Mouse (Mus musculus): ENCODE measurements at regions not wholly inside any gene's neighbourhood (a gene's known extent, or its start where the extent isn't known, plus 50 kb on each side); places are given as distances from the start of the nearest gene placed in this dataset.

- 75% methylated on average over 6 of the region's 6 CpGs for WGBS
- TF ChIP-seq POLR2A (IDR thresholded peaks at IDR 0.05; ENCODE audit: borderline replicate concordance, control insufficient read depth, low read depth, low read length) (no peak), CTCF (IDR thresholded peaks at IDR 0.05; ENCODE audit: control insufficient read depth, insufficient read depth, low read length) (no peak)
- Histone ChIP-seq H3K4me1 (ENCODE audit: control insufficient read depth, insufficient read depth, low read length) (no peaks in the 10 kb centered on the region), H3K27ac (ENCODE audit: control insufficient read depth, insufficient read depth, low read depth, low read length, poor library complexity) (no peak overlapping the region), H3K4me3 (replicated peaks; ENCODE audit: control insufficient read depth, low read depth, low read length) (no peak overlapping the region)
Measured at GRCm38 (mm10) chr4:106017065-106017646, 227.5 kb downstream of the Gm12728 start.

GRCm38 (mm10) chr4:106018936-106019335, 229.3 kb downstream of the Gm12728 start:
- H3K27ac ChIP-seq (ENCODE audit: control insufficient read depth, insufficient read depth, low read depth, low read length, poor library complexity) = no peak overlapping the region
- H3K4me1 ChIP-seq (ENCODE audit: control insufficient read depth, insufficient read depth, low read length) = no peaks in the 10 kb centered on the region
- 74% methylated on average over 4 of the region's 4 CpGs for WGBS
- TF ChIP-seq CTCF (IDR thresholded peaks at IDR 0.05; ENCODE audit: control insufficient read depth, insufficient read depth, low read length) (no peak), POLR2A (IDR thresholded peaks at IDR 0.05; ENCODE audit: borderline replicate concordance, control insufficient read depth, low read depth, low read length) (no peak)
- no peak overlapping the region for H3K4me3 ChIP-seq (replicated peaks; ENCODE audit: control insufficient read depth, low read depth, low read length)

- Histone ChIP-seq H3K27ac (ENCODE audit: control insufficient read depth, insufficient read depth, low read depth, low read length, poor library complexity) (no peak overlapping the region), H3K4me1 (ENCODE audit: control insufficient read depth, insufficient read depth, low read length) (no peaks in the 10 kb centered on the region), H3K4me3 (replicated peaks; ENCODE audit: control insufficient read depth, low read depth, low read length) (no peak overlapping the region)
- no peak for TF ChIP-seq CTCF (IDR thresholded peaks at IDR 0.05; ENCODE audit: control insufficient read depth, insufficient read depth, low read length)
- TF ChIP-seq POLR2A (IDR thresholded peaks at IDR 0.05; ENCODE audit: borderline replicate concordance, control insufficient read depth, low read depth, low read length) = no peak
- WGBS = 88% methylated on average over 4 of the region's 4 CpGs
Measured at GRCm38 (mm10) chr4:106020338-106020737, 230.7 kb downstream of the Gm12728 start.

- Histone ChIP-seq H3K27ac (ENCODE audit: control insufficient read depth, insufficient read depth, low read depth, low read length, poor library complexity) (no peak overlapping the region), H3K4me1 (ENCODE audit: control insufficient read depth, insufficient read depth, low read length) (no peaks in the 10 kb centered on the region), H3K4me3 (replicated peaks; ENCODE audit: control insufficient read depth, low read depth, low read length) (no peak overlapping the region)
- 74% methylated on average over 1 of the region's 1 CpGs for WGBS
- TF ChIP-seq POLR2A (IDR thresholded peaks at IDR 0.05; ENCODE audit: borderline replicate concordance, control insufficient read depth, low read depth, low read length) (no peak), CTCF (IDR thresholded peaks at IDR 0.05; ENCODE audit: control insufficient read depth, insufficient read depth, low read length) (no peak)
Measured at GRCm38 (mm10) chr4:106024591-106024990, 234.9 kb downstream of the Gm12728 start.

- Histone ChIP-seq H3K4me3 (replicated peaks; ENCODE audit: control insufficient read depth, low read depth, low read length) (no peak overlapping the region), H3K4me1 (ENCODE audit: control insufficient read depth, insufficient read depth, low read length) (no peaks in the 10 kb centered on the region), H3K27ac (ENCODE audit: control insufficient read depth, insufficient read depth, low read depth, low read length, poor library complexity) (no peak overlapping the region)
- TF ChIP-seq POLR2A (IDR thresholded peaks at IDR 0.05; ENCODE audit: borderline replicate concordance, control insufficient read depth, low read depth, low read length) (no peak), CTCF (IDR thresholded peaks at IDR 0.05; ENCODE audit: control insufficient read depth, insufficient read depth, low read length) (no peak)
- 78% methylated on average over 15 of the region's 15 CpGs for WGBS
Measured at GRCm38 (mm10) chr4:106025966-106026637, 236.4 kb downstream of the Gm12728 start.

- Histone ChIP-seq H3K4me1 (ENCODE audit: control insufficient read depth, insufficient read depth, low read length) (no peaks in the 10 kb centered on the region), H3K27ac (ENCODE audit: control insufficient read depth, insufficient read depth, low read depth, low read length, poor library complexity) (no peak overlapping the region), H3K4me3 (replicated peaks; ENCODE audit: control insufficient read depth, low read depth, low read length) (no peak overlapping the region)
- TF ChIP-seq CTCF (IDR thresholded peaks at IDR 0.05; ENCODE audit: control insufficient read depth, insufficient read depth, low read length) (no peak), POLR2A (IDR thresholded peaks at IDR 0.05; ENCODE audit: borderline replicate concordance, control insufficient read depth, low read depth, low read length) (no peak)
- WGBS = 77% methylated on average over 7 of the region's 7 CpGs
Measured at GRCm38 (mm10) chr4:106040376-106040775, 250.7 kb downstream of the Gm12728 start.

GRCm38 (mm10) chr4:106042456-106042855, 252.8 kb downstream of the Gm12728 start:
- no peaks in the 10 kb centered on the region for H3K4me1 ChIP-seq (ENCODE audit: control insufficient read depth, insufficient read depth, low read length)
- H3K4me3 ChIP-seq (replicated peaks; ENCODE audit: control insufficient read depth, low read depth, low read length) = no peak overlapping the region
- TF ChIP-seq POLR2A (IDR thresholded peaks at IDR 0.05; ENCODE audit: borderline replicate concordance, control insufficient read depth, low read depth, low read length) (no peak), CTCF (IDR thresholded peaks at IDR 0.05; ENCODE audit: control insufficient read depth, insufficient read depth, low read length) (no peak)
- H3K27ac ChIP-seq (ENCODE audit: control insufficient read depth, insufficient read depth, low read depth, low read length, poor library complexity) = no peak overlapping the region
- 23% methylated on average over 3 of the region's 3 CpGs for WGBS

GRCm38 (mm10) chr4:106043661-106044060, 254.0 kb downstream of the Gm12728 start:
- 85% methylated on average over 9 of the region's 9 CpGs for WGBS
- no peak overlapping the region for H3K27ac ChIP-seq (ENCODE audit: control insufficient read depth, insufficient read depth, low read depth, low read length, poor library complexity)
- TF ChIP-seq POLR2A (IDR thresholded peaks at IDR 0.05; ENCODE audit: borderline replicate concordance, control insufficient read depth, low read depth, low read length) (no peak), CTCF (IDR thresholded peaks at IDR 0.05; ENCODE audit: control insufficient read depth, insufficient read depth, low read length) (no peak)
- no peaks in the 10 kb centered on the region for H3K4me1 ChIP-seq (ENCODE audit: control insufficient read depth, insufficient read depth, low read length)
- H3K4me3 ChIP-seq (replicated peaks; ENCODE audit: control insufficient read depth, low read depth, low read length) = no peak overlapping the region
